Mouse (Mus musculus) thymus, adult 18-20 months (tissue): ENCODE results near the gene Gc.

Experiments
- DNase-seq, 2 experiments: peaks; one replicate each; pipeline ENCODE4 v3.0.0; 2022; ENCODE audit warnings: mixed read lengths in 2 of 2

Gene Gc

GRCm38 (mm10) chr5:89457554-89458062, at the start of gene Gc:
Gene Gc (minus strand): TSS chr5:89457898.
- DNase-seq: no peak

GRCm38 (mm10) chr5:89500182-89500581, 42.5 kb upstream of the Gc start:
- no peak for DNase-seq

GRCm38 (mm10) chr5:89492560-89492959, 34.9 kb upstream of the Gc start:
- DNase-seq: no peak

GRCm38 (mm10) chr5:89470483-89470882, 12.8 kb upstream of the Gc start:
- no peak for DNase-seq

- DNase-seq: no peak
Measured at GRCm38 (mm10) chr5:89467886-89468285, 10.2 kb upstream of the Gc start.

- DNase-seq: no peak
Measured at GRCm38 (mm10) chr5:89467045-89467444, 9.3 kb upstream of the Gc start.

GRCm38 (mm10) chr5:89466275-89466674, 8.6 kb upstream of the Gc start:
- no peak for DNase-seq

GRCm38 (mm10) chr5:89461817-89462216, 4.1 kb upstream of the Gc start:
- DNase-seq: no peak

- DNase-seq: no peak
Measured at GRCm38 (mm10) chr5:89459591-89459990, 1.9 kb upstream of the Gc start.

- no peak for DNase-seq
Measured at GRCm38 (mm10) chr5:89458987-89459386, 1.3 kb upstream of the Gc start.

GRCm38 (mm10) chr5:89455526-89455925, 2.2 kb downstream of the Gc start:
- no peak for DNase-seq

GRCm38 (mm10) chr5:89450798-89451197, 6.9 kb downstream of the Gc start:
- no peak for DNase-seq

- DNase-seq: no peak
Measured at GRCm38 (mm10) chr5:89449325-89449724, 8.4 kb downstream of the Gc start.

- DNase-seq: no peak
Measured at GRCm38 (mm10) chr5:89447978-89448377, 9.7 kb downstream of the Gc start.

GRCm38 (mm10) chr5:89444360-89444759, 13.3 kb downstream of the Gc start:
- no peak for DNase-seq

- no peak for DNase-seq
Measured at GRCm38 (mm10) chr5:89411536-89411935, 46.2 kb downstream of the Gc start.

GRCm38 (mm10) chr5:89407376-89408082, 50.2 kb downstream of the Gc start:
- no peak for DNase-seq

- DNase-seq: no peak
Measured at GRCm38 (mm10) chr5:89405132-89405531, 52.6 kb downstream of the Gc start.

GRCm38 (mm10) chr5:89390405-89390804, 67.3 kb downstream of the Gc start:
- no peak for DNase-seq

- no peak for DNase-seq
Measured at GRCm38 (mm10) chr5:89384204-89384603, 73.5 kb downstream of the Gc start.

GRCm38 (mm10) chr5:89381340-89381739, 76.4 kb downstream of the Gc start:
- no peak for DNase-seq

- no peak for DNase-seq
Measured at GRCm38 (mm10) chr5:89370140-89370539, 87.6 kb downstream of the Gc start.

- no peak for DNase-seq
Measured at GRCm38 (mm10) chr5:89368045-89368743, 89.5 kb downstream of the Gc start.
